Mouse (Mus musculus) lung, embryonic 14.5 days (tissue): ENCODE measurements around the gene Angptl3. TPM values are rescaled to one million over a fixed set of nuclear protein-coding genes. Genes with fewer than 3 reads are reported as not detected.

Experiments used
- ATAC-seq: fragments of 200-750 bp; cut with Nextera tagmentation; 2 replicates; pipeline ENCODE4 v1.8.0; 2017; ENCODE audit warnings: mild to moderate bottlenecking, moderate TSS enrichment, moderate library complexity; ENCODE audit not compliant: insufficient read depth
- DNase-seq: peaks from one replicate; pipeline ENCODE4 v3.0.0-alpha.2; 2015
- H3K27ac ChIP-seq: fragments of 300-500 bp; sonication (generic); 2 replicates; pipeline ENCODE4 v1.5.1; 2014; ENCODE audit warnings: low read depth, mild to moderate bottlenecking, moderate library complexity
- H3K27me3 ChIP-seq: fragments of 300-500 bp; sonication (generic); 2 replicates; pipeline ENCODE4 v1.6.1; 2014; ENCODE audit warnings: low read length, control low read depth; ENCODE audit not compliant: insufficient read depth
- H3K36me3 ChIP-seq: fragments of 300-500 bp; sonication (generic); 2 replicates; pipeline ENCODE4 v1.6.1; 2014; ENCODE audit warnings: control low read depth; ENCODE audit not compliant: insufficient read depth
- H3K4me1 ChIP-seq: fragments of 300-500 bp; sonication (generic); 2 replicates; pipeline ENCODE4 v1.6.1; 2014; ENCODE audit warnings: antibody characterized with exemption, control low read depth; ENCODE audit not compliant: insufficient read depth
- H3K4me2 ChIP-seq: fragments of 300-500 bp; sonication (generic); 2 replicates; pipeline ENCODE4 v1.6.1; 2014; ENCODE audit warnings: mild to moderate bottlenecking
- H3K4me3 ChIP-seq: fragments of 300-500 bp; sonication (generic); 2 replicates; pipeline ENCODE4 v1.5.1; 2014; ENCODE audit warnings: low read depth, low read length
- H3K9ac ChIP-seq: fragments of 300-500 bp; sonication (generic); 2 replicates; pipeline ENCODE4 v1.6.1; 2014
- H3K9me3 ChIP-seq: fragments of 300-500 bp; sonication (generic); 2 replicates; pipeline ENCODE4 v1.6.1; 2016; ENCODE audit warnings: low read depth, low read length, control low read depth
- CTCF ChIP-seq: IDR thresholded peaks from 2 replicates; pipeline ENCODE4 v1.5.1; 2016; ENCODE audit warnings: antibody characterized with exemption, low read depth
- WGBS: fragments of 180-500 bp; shearing (Covaris S2); extraction: QIAGEN DNeasy Blood & Tissue Kit; methylation state at CpG from one replicate; pipeline ENCODE4 v1.1.7; 2014; 5-methylcytosine and 5-hydroxymethylcytosine counted together
- polyA plus RNA-seq: library from polyadenylated mRNA; unstranded; fragments of >200 nt; fragmentation: Nextera tagmentation; extraction: Ambion mirVana; gene quantifications from 2 replicates; pipeline ENCODE4 v1.2.1, GENCODE M21; 2014

The Angptl3 gene
- polyA plus RNA-seq, 1 experiment from 2014 or later: 1.7 TPM

GRCm38 (mm10) chr4:99028377-99028776, 2.4 kb upstream of the Angptl3 start:
- ATAC-seq: no peak
- Histone ChIP-seq H3K27me3 (no peaks in the 10 kb centered on the region), H3K9me3 (no peaks in the 10 kb centered on the region), H3K27ac (no peak overlapping the region), H3K9ac (no peak overlapping the region), H3K36me3 (0 out of 2 replicates have a peak, but pooled peaks cover 3% of the 10 kb centered on the region), H3K4me2 (no peak overlapping the region), H3K4me1 (no peaks in the 10 kb centered on the region), H3K4me3 (no peak overlapping the region)
- 75% methylated on average over 5 of the region's 5 CpGs for WGBS
- no peak for DNase-seq
- no peak for TF ChIP-seq CTCF

DNA sequence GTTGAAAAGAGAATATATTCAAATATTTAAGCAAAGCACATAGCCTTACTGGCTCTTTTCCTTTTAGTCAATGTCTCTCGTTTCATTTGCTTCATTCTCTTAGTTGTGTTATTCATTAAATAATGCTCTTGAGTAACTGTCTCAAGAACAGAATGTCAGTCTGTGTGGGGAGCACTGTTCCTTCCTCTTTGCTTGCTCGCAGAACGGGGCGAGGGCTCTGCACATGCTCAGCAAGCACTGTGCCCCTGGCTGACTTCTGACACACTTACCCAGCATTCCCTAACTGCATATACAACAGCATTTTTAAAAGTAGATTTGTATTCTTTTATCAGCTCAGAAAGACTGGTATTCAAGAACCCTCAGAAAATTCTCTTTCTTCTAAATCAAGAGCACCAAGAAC, 2.2 kb downstream of the Angptl3 start:
- WGBS: 64% methylated on average over 4 of the region's 4 CpGs
- Histone ChIP-seq H3K9ac (no peak overlapping the region), H3K4me3 (no peak overlapping the region), H3K27me3 (no peaks in the 10 kb centered on the region), H3K9me3 (no peaks in the 10 kb centered on the region), H3K4me2 (no peak overlapping the region), H3K27ac (no peak overlapping the region), H3K4me1 (no peaks in the 10 kb centered on the region), H3K36me3 (0 out of 2 replicates have a peak, but pooled peaks cover 2% of the 10 kb centered on the region)
- DNase-seq: no peak
- no peak for TF ChIP-seq CTCF
- no peak for ATAC-seq

- no peaks in the 10 kb centered on the region for H3K4me1 ChIP-seq
- no peak overlapping the region for H3K4me2 ChIP-seq
- H3K36me3 ChIP-seq: peaks cover 35% of the 10 kb centered on the region
- WGBS: 69% methylated on average over 3 of the region's 3 CpGs
- H3K27me3 ChIP-seq: no peaks in the 10 kb centered on the region
- H3K4me3 ChIP-seq: no peak overlapping the region
- no peak overlapping the region for H3K9ac ChIP-seq
- ATAC-seq (no peak), DNase-seq (no peak)
- H3K27ac ChIP-seq: no peak overlapping the region
- H3K9me3 ChIP-seq: no peaks in the 10 kb centered on the region
- no peak for TF ChIP-seq CTCF
Measured at GRCm38 (mm10) chr4:99044854-99045253, 14.1 kb downstream of the Angptl3 start.

DNA sequence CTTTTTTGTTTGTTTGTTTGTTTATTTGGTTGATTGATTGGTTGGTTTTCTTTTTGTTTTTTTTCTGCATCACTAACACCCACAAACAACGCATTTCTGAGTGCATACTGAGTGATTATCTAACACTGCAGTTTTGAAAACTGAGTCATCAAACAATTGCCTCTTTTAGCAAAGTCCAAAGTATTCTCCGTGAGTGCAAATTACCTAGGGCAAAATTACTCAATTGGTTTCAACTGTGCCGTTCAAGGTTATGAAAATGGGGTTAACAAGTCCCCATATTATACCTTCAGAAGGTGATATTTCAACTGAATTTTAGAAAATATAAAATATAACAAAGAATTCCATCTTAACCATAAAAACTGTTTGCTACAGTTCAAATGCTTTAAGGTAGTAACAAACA, 15.7 kb downstream of the Angptl3 start:
- H3K27me3 ChIP-seq: no peaks in the 10 kb centered on the region
- 83% methylated on average over 3 of the region's 3 CpGs for WGBS
- ATAC-seq: no peak
- H3K9me3 ChIP-seq: no peaks in the 10 kb centered on the region
- no peak for TF ChIP-seq CTCF
- no peak overlapping the region for H3K4me3 ChIP-seq
- H3K27ac ChIP-seq: no peak overlapping the region
- DNase-seq: no peak
- H3K36me3 ChIP-seq: peaks cover 34% of the 10 kb centered on the region
- no peak overlapping the region for H3K4me2 ChIP-seq
- H3K9ac ChIP-seq: no peak overlapping the region
- no peaks in the 10 kb centered on the region for H3K4me1 ChIP-seq

GRCm38 (mm10) chr4:99048581-99048980, 17.8 kb downstream of the Angptl3 start:
- DNase-seq: no peak

GRCm38 (mm10) chr4:99064524-99064923, 33.8 kb downstream of the Angptl3 start:
- H3K4me1 ChIP-seq: no peaks in the 10 kb centered on the region
- no peak overlapping the region for H3K4me2 ChIP-seq
- no peak for ATAC-seq

More at GRCm38 (mm10) chr4:99048581-99048980, 17.8 kb downstream of the Angptl3 start:
- no peak for TF ChIP-seq CTCF
- no peak overlapping the region for H3K4me2 ChIP-seq
- no peaks in the 10 kb centered on the region for H3K4me1 ChIP-seq
- no peaks in the 10 kb centered on the region for H3K27me3 ChIP-seq
- peaks cover 28% of the 10 kb centered on the region for H3K36me3 ChIP-seq
- ATAC-seq: no peak
- WGBS: 61% methylated on average over 2 of the region's 2 CpGs
- H3K4me3 ChIP-seq: no peak overlapping the region
- no peak overlapping the region for H3K27ac ChIP-seq
- H3K9me3 ChIP-seq: no peaks in the 10 kb centered on the region
- H3K9ac ChIP-seq: no peak overlapping the region

DNA sequence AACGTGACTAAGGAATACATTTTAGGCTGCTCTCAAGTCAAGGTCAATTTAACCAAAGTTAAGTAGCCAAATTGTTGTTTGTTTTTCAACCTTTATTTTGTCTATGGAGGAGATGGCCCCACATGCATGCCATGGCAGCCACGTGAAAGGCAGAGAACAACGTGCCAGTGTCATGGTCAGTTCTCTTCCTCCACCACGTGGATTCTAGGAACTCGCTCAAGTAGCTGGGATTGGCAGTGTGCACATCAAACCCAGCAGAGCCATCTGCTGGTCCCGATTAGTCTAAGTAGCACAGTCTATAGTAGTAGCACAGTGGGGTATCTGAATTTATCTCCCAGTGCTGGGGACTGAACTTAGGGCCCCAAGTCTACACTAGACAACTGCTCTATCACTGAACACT, 38.1 kb downstream of the Angptl3 start:
- Histone ChIP-seq H3K4me1 (no peaks in the 10 kb centered on the region), H3K4me3 (no peak overlapping the region), H3K9ac (no peak overlapping the region), H3K27ac (no peak overlapping the region), H3K4me2 (no peak overlapping the region), H3K27me3 (no peaks in the 10 kb centered on the region), H3K9me3 (no peaks in the 10 kb centered on the region), H3K36me3 (peaks cover 52% of the 10 kb centered on the region)
- no peak for ATAC-seq
- TF ChIP-seq CTCF: no peak
- WGBS: 81% methylated on average over 6 of the region's 6 CpGs
- no peak for DNase-seq

More at GRCm38 (mm10) chr4:99064524-99064923, 33.8 kb downstream of the Angptl3 start:
- Histone ChIP-seq H3K27ac (no peak overlapping the region), H3K27me3 (no peaks in the 10 kb centered on the region), H3K9me3 (no peaks in the 10 kb centered on the region), H3K9ac (no peak overlapping the region), H3K4me3 (no peak overlapping the region), H3K36me3 (peaks cover 38% of the 10 kb centered on the region)
- DNase-seq: peak; percentile 29
- TF ChIP-seq CTCF: no peak
- 56% methylated on average over 5 of the region's 5 CpGs for WGBS

GRCm38 (mm10) chr4:99078005-99078404, 47.3 kb downstream of the Angptl3 start:
- H3K4me1 ChIP-seq: no peaks in the 10 kb centered on the region
- 91% methylated on average over 3 of the region's 3 CpGs for WGBS
- no peaks in the 10 kb centered on the region for H3K27me3 ChIP-seq
- H3K4me3 ChIP-seq: no peak overlapping the region
- no peaks in the 10 kb centered on the region for H3K9me3 ChIP-seq
- DNase-seq: no peak
- no peak overlapping the region for H3K4me2 ChIP-seq
- H3K36me3 ChIP-seq: peaks cover 53% of the 10 kb centered on the region
- ATAC-seq: no peak
- H3K27ac ChIP-seq: no peak overlapping the region
- no peak overlapping the region for H3K9ac ChIP-seq
- no peak for TF ChIP-seq CTCF
